Mouse (Mus musculus) cerebellum, adult 8-10 months (tissue): ENCODE results near the gene Cdc34.

ENCODE experiments used
- DNase-seq: peaks from one replicate; pipeline ENCODE4 v3.0.0; 2022

Cdc34 gene

GRCm38 (mm10) chr10:79671396-79672087, 10.5 kb upstream of the Cdc34 start:
- peak; percentile 10 for DNase-seq

GRCm38 (mm10) chr10:79672088-79672455, 9.9 kb upstream of the Cdc34 start:
- DNase-seq: peak; percentile 16

DNA sequence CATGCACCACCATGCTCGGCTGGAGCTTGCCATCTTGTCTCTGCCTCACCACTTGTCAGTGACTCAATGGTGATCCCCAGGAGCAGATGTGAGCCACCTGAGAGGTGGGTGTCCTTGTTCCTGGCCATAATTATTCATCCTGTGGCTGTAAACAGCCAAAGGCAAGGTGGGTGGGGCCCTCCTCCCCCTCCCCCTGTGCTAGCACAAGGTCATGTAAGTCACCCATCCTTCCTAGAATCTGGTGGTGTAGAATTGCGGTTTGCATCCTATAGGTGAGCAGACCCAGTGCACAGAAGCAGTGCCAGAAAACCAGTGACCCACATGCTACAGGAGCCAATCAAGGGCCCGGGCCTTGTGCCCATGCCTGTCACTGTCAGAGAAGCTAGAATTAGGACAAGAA, 8.9 kb upstream of the Cdc34 start:
- DNase-seq: peak; percentile 19

GRCm38 (mm10) chr10:79675346-79676035, 6.5 kb upstream of the Cdc34 start:
- no peak for DNase-seq

DNA sequence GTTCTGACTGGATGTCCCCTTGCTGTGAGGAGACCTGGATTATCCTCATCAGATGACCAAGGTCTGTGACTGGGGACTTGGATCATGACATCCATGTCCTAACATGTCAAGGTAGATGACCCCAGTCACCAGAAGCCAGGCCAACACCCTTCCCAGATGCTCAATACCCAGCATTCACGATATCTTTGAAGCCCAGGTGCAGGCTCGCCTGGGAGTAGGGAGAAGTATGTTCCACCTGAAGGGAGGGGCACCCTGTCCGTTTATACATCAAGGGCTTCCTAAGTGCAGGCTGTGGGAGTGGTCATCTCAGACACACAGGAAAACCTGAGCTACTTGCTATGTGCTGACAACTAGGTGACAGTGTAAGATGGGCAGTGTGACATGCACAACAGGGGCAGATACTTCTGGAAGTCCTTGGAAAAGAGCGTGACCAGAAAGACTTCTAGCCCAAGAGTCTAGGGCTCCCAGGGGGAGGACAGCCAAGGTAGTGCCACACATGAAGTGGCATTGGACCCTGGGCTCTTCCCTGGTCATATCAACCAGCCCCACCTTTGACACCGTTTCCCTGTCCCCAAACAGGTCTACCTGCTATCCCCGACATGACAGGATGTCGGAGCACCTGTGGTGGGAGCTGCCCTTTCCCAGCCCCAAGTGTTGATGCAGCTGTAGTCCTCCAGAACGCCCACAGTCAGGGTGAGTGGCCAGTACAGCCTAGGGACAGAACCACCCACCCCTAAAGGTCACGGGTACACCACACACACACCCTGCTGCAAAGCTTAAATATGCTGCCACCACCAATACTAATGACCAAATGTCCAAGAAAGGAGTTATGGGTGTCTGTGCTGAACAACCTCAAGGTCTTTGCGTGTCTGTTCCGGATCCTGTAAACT, 1.1 kb upstream of the Cdc34 start:
- DNase-seq: peak; percentile 62

DNA sequence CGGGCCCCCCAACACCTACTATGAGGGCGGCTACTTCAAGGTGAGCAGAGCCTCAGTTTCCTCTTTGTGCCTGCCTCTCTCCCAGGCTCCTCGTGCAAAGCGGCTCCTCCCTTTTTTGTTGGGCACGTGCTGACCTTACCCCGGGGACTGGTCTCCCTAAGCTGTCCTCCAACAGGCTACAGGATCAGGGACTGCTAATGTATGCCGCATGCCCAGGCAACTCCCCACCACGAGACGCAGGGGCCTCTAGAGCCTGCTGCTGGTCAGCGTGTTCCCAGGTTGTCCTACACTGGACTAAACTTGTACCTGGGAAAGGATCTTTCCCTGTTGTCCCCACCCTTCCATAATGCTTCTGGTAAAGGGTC, 538 bp downstream of the Cdc34 start:
- no peak for DNase-seq

DNA sequence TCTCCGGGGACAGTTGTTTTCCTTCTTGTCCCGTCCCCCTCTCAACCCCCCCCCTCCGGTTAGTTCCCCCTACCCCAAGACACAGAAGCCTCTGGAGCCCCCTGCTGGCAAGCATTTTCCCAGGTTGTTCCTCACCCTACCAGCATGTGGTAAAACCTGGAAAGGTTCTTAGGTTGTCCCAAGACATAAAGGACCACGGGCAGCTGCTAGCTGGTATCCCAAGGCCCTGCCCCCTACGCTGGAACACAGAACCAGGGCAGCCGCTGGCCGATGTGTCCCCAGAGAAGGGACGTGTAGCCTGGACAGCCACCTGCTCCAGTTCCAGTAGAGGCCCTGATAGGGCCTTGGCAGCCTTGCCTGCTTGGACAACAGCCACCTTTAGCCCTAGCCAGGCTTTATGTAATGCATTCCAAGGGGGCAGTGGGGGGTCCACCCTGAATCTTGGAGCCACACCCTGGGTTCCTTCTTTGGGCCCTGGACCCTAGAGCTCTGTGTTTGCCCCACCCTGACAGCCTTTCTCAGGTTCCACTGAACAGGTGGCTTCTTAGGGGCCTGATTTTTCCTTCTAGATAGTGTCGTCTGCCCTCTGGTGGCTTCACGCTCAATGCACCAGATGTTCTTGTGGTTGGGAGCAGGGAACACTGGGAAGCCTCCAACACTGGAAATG, 1.1 kb downstream of the Cdc34 start:
- no peak for DNase-seq

GRCm38 (mm10) chr10:79683726-79684640, 2.0 kb downstream of the Cdc34 start:
- no peak for DNase-seq

DNA sequence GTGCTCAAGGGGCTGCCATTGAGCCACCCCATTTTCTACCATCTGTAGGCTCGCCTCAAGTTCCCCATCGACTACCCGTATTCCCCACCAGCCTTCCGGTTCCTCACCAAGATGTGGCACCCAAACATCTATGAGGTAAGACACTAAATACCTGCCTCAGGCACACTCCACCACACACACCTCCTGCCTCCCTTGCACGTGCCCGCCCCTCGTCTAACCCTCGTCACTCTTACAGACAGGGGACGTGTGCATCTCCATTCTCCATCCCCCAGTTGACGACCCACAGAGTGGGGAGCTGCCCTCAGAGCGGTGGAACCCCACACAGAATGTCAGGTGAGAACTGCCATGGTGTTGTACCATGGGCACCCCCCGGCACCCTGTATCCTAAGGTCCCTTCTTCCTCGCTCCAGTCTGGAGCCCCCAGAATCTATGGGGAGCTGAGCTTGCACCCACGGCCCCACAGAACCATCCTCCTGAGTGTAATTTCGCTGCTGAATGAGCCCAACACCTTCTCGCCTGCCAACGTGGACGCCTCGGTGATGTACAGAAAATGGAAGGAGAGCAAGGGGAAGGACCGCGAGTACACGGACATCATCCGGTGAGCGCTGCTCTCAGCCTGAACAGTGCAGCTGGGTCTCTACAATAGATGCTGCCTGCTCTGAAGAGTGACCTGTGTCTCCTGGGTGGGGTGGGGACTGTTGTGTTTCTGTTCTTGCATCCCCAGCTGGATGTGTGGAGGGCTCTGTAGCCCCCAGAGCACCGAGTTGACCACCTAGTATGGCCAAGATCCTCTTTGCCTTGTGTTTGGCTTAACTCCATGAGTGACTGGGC, 3.0 kb downstream of the Cdc34 start:
- no peak for DNase-seq

DNA sequence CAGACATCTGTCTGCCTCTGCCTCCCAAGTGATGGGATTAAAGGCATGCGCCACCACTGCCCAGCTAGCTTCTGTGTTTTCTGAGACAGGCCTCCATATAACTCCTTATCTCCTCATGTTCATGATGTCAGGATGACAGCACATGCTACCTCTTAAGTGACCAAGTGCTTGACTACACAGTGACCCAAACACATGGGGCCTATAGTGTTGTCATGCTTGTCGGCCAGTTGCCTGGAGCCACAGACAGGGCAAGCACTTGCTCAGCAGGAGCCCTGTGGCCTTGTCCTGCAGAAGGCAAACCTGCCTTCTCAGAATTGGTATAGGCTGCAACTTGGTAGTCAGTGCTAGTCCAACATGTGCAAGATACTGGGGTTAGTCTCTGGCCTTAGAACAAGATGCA, 4.2 kb downstream of the Cdc34 start:
- no peak for DNase-seq

DNA sequence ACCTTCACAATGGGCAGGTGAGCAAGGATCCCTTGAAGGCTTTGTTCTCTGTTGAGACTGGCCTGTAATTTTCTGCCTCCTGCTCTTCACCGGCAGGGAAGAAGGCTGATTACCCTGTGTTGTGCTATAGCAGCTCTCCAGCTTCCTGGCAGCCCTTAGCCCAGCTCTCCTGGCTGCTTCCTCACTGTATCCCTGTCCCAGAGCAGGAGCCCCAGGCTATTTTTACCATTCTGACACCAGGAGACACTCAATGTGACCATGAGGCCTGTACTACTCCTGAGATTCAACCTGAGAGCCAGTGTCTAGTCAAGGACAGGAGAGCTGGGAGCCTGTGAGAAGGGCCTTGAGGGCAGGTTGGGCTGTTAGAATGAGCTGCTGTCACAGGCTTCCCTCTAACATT, 4.7 kb downstream of the Cdc34 start:
- no peak for DNase-seq

DNA sequence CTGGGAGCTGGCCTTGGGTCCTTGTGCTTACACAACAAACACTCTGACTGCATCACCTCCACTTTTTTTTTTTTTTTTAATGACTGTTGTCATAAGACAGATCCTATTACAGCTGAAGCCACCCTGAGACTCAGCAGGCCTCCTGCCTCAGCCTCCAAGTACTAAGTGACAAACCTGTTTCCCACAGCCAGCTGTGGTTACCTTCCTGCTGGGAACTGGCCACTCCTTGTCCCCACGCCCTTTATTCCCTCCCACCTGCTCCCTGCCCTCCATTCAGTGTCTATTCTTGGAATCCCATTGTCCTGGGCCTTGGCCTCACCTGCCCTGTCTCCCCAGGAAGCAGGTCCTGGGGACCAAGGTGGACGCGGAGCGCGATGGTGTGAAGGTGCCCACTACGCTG, 5.5 kb downstream of the Cdc34 start:
- no peak for DNase-seq

DNA sequence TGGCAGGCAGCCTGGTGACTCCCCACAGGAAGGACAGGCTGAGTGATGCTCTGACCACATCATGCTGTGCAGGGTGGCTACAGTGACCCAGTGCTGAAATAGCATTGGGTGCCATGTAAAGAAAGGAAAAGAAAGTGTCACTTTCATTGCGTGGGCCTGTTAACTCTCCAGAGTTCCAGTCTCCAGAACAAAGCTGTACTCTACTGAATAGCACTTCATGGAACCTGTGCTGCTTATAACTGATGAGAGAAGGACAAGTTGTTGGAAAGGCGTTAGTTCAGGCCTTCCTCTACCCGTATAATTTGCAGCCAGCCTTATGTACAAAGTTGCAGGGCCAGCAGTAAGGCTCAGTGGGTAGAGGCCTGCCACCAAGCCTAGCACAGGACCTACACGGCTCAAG, 6.7 kb downstream of the Cdc34 start, which contains the start of gene Gzmm:
Gene Gzmm (plus strand): TSS at position 301 of the 400 bp plus-strand sequence.
- no peak for DNase-seq

- no peak for DNase-seq
Measured at GRCm38 (mm10) chr10:79689178-79689577, 7.2 kb downstream of the Cdc34 start.

GRCm38 (mm10) chr10:79691986-79692548, 10.1 kb downstream of the Cdc34 start:
- no peak for DNase-seq

- no peak for DNase-seq
Measured at GRCm38 (mm10) chr10:79693580-79694378, 11.8 kb downstream of the Cdc34 start.

GRCm38 (mm10) chr10:79694379-79694655, 12.3 kb downstream of the Cdc34 start:
- DNase-seq: no peak

DNA sequence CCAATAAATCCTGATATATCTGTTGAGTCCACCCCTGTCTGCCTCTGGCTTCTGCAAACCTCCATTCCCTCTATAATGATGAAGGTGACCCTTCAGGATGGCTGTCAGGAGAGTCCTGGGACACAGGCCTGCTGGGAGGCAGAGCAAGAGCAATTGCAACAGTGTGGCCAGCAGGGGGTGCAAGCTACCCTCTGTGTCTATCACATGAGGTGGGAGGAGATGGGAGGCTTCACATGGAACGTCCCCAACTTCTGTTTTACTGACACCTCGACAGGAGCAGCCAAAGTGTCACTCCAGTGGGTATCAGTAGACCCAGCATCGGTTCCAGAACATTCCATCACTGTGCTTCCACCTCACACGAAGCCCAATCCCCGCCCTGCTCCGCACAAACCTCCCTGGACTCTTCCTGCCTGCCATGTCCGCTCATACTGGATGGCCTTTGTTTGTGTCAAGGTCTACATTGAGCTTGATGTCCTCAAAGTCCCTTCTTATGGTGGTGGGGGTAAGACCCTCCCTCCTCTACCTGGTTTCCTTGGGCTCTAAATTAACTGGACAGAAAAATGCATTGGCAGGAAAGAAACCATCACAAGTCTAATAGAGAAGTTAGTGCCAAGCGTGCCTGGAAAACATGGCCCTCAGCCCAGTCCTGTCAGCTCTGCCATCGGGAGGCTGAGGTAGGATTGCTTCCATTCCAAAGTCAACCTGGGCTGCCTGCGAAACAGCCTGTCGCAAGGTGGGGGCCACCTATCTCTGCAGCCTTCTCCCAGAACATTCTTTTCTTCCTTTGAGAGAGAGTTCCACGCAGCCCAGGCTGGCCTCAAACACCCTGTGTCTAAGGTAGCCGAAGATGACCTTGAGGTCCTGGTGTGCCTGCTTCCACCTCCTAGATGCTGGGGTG, 13.5 kb downstream of the Cdc34 start:
- peak; percentile 78 for DNase-seq

- no peak for DNase-seq
Measured at GRCm38 (mm10) chr10:79696129-79696651, 14.2 kb downstream of the Cdc34 start.
